Mouse (Mus musculus): ENCODE measurements around the gene Dynlrb1. TPM values are rescaled to one million over a fixed set of nuclear protein-coding genes. Genes with fewer than 3 reads are reported as not detected.

Dynlrb1 gene
- total and polyA plus RNA-seq, 2 experiments: 124 to 141 TPM

DNA sequence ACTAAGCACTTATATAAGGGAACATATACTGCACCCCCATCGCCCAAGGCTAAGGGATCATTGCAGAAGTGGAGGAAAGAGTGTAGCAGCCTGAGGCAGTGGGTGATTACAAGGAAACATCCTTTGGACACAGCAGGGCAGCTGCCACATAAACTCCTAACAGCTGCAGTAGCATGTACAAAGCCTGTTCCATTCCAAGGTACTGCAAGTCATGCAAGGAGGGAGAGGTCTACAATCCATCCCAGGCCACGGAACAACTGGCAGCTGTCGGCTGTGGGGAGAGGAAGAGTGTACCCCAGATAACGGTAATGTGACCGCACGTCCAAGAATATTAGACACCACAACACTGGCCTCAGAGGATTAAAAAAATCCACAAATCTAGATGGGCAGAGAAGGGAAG, 29.2 kb downstream of the Dynlrb1 start:
- peaks cover 3% of the 10 kb centered on the region; the same call in 1 of the 2 replicates for H3K4me1 ChIP-seq (ENCODE audit: control insufficient read depth, insufficient read depth, low read length)
- TF ChIP-seq CTCF (IDR thresholded peaks at IDR 0.05; ENCODE audit: low read depth, low read length) (no peak), POLR2A (IDR thresholded peaks at IDR 0.05; ENCODE audit: extremely low read depth, insufficient read depth, low read length) (no peak)
- H3K79me2 ChIP-seq (ENCODE audit: control insufficient read depth, insufficient read depth, low read length): no peaks in the 10 kb centered on the region
- no peak overlapping the region for H3K27ac ChIP-seq (replicated peaks; ENCODE audit: insufficient read depth, low read depth, low read length)
- H3K36me3 ChIP-seq (ENCODE audit: control insufficient read depth, insufficient read depth, low read length): no peaks in the 10 kb centered on the region
- DNase-seq (ENCODE audit: extremely low read depth, low read depth, low spot score): no peak
- WGBS: 96% methylated on average over 6 of the region's 6 CpGs
- H3K4me3 ChIP-seq (ENCODE audit: insufficient read depth, low read depth, low read length): no peak overlapping the region
- no peak overlapping the region for H3K9ac ChIP-seq (ENCODE audit: low read depth, low read length)
- no peaks in the 10 kb centered on the region for H3K27me3 ChIP-seq (ENCODE audit: control insufficient read depth, insufficient read depth, low read length)

DNA sequence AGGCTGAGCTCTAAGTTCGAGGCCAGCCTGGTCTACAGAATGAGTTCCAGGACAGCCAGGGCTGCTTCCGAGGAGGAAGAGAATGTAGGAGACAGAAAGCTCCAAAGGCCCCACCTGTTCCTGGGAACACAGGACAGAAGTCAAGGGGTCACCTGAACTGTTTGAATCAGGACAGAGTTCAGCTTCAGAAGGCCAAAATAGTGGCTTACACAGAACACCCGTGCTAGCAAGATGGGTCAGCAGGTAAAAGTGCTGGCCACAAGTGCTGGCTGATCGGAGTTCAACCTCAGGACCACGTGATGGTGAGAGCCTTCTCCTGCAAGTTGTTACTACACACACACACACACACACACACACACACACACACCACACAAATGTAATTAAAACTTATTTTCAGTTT, 30.6 kb downstream of the Dynlrb1 start:
- DNase-seq (ENCODE audit: extremely low read depth, low read depth, low spot score): peak; percentile 95
- H3K36me3 ChIP-seq (ENCODE audit: control insufficient read depth, insufficient read depth, low read length): no peaks in the 10 kb centered on the region
- 25% methylated on average over 5 of the region's 5 CpGs for WGBS
- TF ChIP-seq CTCF (IDR thresholded peaks at IDR 0.05; ENCODE audit: low read depth, low read length) (no peak), POLR2A (IDR thresholded peaks at IDR 0.05; ENCODE audit: extremely low read depth, insufficient read depth, low read length) (no peak)
- H3K27ac ChIP-seq (replicated peaks; ENCODE audit: insufficient read depth, low read depth, low read length): no peak overlapping the region
- H3K79me2 ChIP-seq (ENCODE audit: control insufficient read depth, insufficient read depth, low read length): no peaks in the 10 kb centered on the region
- no peaks in the 10 kb centered on the region for H3K27me3 ChIP-seq (ENCODE audit: control insufficient read depth, insufficient read depth, low read length)
- H3K4me1 ChIP-seq (ENCODE audit: control insufficient read depth, insufficient read depth, low read length): peaks cover 3% of the 10 kb centered on the region; the same call in 1 of the 2 replicates
- no peak overlapping the region for H3K4me3 ChIP-seq (ENCODE audit: insufficient read depth, low read depth, low read length)
- H3K9ac ChIP-seq (ENCODE audit: low read depth, low read length): no peak overlapping the region

DNA sequence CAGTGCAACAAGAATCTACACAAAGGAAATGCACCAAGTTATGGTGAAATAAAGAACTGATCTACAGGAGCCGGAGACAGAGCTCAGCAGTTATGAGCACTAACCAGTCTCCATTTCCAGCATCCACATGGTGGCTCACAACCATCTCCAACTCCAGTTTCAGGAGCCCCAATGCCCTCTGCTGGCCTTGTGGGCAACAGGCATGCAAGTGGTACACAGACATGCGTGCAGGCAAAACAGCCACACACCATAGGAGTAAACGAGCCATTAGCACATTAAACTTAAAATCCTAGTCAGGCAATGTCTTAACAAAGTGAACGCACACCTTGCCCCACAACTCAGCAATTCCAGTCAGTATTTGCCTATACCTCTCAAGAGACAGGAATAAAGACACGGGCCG, 35.6 kb downstream of the Dynlrb1 start:
- H3K27ac ChIP-seq (replicated peaks; ENCODE audit: insufficient read depth, low read depth, low read length): no peak overlapping the region
- H3K9ac ChIP-seq (ENCODE audit: low read depth, low read length): no peak overlapping the region
- peak; percentile 44 for DNase-seq (ENCODE audit: extremely low read depth, low read depth, low spot score)
- H3K79me2 ChIP-seq (ENCODE audit: control insufficient read depth, insufficient read depth, low read length): no peaks in the 10 kb centered on the region
- H3K4me3 ChIP-seq (ENCODE audit: insufficient read depth, low read depth, low read length): no peak overlapping the region
- H3K27me3 ChIP-seq (ENCODE audit: control insufficient read depth, insufficient read depth, low read length): no peaks in the 10 kb centered on the region
- 93% methylated on average over 6 of the region's 6 CpGs for WGBS
- TF ChIP-seq POLR2A (IDR thresholded peaks at IDR 0.05; ENCODE audit: extremely low read depth, insufficient read depth, low read length): no peak
- TF ChIP-seq CTCF (IDR thresholded peaks at IDR 0.05; ENCODE audit: low read depth, low read length): peak; percentile 72
- H3K36me3 ChIP-seq (ENCODE audit: control insufficient read depth, insufficient read depth, low read length): no peaks in the 10 kb centered on the region
- H3K4me1 ChIP-seq (ENCODE audit: control insufficient read depth, insufficient read depth, low read length): peaks cover 2% of the 10 kb centered on the region

DNA sequence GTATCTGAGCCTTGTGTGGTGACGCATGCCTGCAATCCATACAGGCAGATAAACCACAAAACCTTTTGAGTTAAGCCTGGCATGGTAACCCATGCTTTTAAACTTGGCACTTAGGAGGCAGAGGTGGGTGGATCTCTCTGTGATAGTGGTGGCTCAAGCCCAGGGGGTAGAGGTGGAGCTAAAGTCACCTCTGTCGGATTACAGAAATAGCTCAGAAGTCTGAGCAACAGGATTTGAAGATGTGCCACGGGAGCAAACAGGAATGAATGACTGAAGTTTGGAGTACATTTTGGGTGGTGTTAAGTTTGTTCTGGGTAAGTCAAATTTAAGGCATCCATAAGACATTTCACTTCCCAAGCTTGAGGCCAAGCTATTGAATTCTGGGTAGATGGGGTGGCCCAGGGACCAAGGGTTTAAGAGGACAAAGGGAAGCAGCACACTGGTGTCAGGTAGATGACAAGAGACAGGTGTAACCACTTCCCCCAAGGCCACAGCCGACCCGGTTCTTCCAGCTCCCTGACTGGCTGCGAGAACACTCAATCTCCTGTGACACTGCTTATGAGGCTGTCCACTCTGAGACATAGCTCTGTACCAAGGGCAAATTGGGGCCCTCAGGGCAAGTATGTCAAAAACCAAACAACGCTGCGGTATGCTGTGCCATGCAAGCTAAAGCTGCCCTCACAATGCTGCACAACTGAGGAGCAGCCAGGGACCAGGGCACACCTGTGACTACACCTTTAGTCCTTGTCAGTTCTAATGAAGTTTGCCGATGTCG, 36.2 kb downstream of the Dynlrb1 start:
- no peaks in the 10 kb centered on the region for H3K27me3 ChIP-seq (ENCODE audit: control insufficient read depth, insufficient read depth, low read length)
- H3K36me3 ChIP-seq (ENCODE audit: control insufficient read depth, insufficient read depth, low read length): no peaks in the 10 kb centered on the region
- peaks cover 7% of the 10 kb centered on the region for H3K4me1 ChIP-seq (ENCODE audit: control insufficient read depth, insufficient read depth, low read length)
- H3K79me2 ChIP-seq (ENCODE audit: control insufficient read depth, insufficient read depth, low read length): no peaks in the 10 kb centered on the region
- TF ChIP-seq CTCF (IDR thresholded peaks at IDR 0.05; ENCODE audit: low read depth, low read length) (no peak), POLR2A (IDR thresholded peaks at IDR 0.05; ENCODE audit: extremely low read depth, insufficient read depth, low read length) (no peak)
- no peak overlapping the region for H3K4me3 ChIP-seq (ENCODE audit: insufficient read depth, low read depth, low read length)
- DNase-seq (ENCODE audit: extremely low read depth, low read depth, low spot score): peak; percentile 72
- 64% methylated on average over 10 of the region's 10 CpGs for WGBS
- no peak overlapping the region for H3K27ac ChIP-seq (replicated peaks; ENCODE audit: insufficient read depth, low read depth, low read length)
- no peak overlapping the region for H3K9ac ChIP-seq (ENCODE audit: low read depth, low read length)

DNA sequence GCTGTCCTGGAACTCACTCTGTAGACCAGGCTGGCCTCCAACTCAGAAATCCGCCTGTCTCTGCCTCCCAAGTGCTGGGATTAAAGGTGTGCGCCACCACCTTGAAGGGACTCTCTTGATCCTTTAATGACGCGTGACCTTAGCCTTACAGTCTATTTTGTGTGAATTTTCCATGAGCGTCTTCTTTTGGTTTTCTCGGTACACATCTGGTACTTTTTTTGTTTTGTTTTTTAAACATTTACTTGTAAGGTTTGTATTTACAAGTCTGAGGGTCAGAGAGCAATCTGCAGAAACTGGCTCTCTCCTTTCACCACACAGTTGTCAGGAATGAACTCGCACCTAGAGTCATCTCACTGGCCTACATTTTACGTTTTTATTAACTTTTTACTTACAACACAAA, 37.3 kb downstream of the Dynlrb1 start:
- H3K36me3 ChIP-seq (ENCODE audit: control insufficient read depth, insufficient read depth, low read length): no peaks in the 10 kb centered on the region
- 85% methylated on average over 8 of the region's 8 CpGs for WGBS
- peak; percentile 43 for DNase-seq (ENCODE audit: extremely low read depth, low read depth, low spot score)

DNA sequence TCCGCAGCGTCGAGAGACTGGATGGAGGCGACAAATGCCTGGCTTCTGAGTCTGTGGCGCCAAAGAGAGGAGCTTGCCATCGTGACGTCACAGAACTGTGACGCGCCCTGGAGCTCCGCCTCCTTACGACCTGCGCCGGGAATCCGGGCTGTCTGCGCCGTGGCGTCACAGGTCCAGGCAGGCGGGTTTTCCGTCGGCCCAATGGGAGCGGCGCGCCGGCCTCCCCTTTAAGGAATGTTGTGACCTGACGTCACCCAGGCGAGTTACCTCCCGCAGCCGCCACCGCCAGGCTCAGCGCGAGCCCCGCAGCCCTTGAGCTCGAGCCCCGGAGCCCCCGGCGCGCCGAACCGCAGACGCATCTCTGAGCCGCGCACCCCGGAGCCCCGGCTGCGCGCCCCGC, 39.9 kb downstream of the Dynlrb1 start, which contains the start of gene Map1lc3a:
TSS of gene Map1lc3a (plus strand) at position 103 of the 400 bp plus-strand sequence.
- Histone ChIP-seq H3K27me3 (ENCODE audit: control insufficient read depth, insufficient read depth, low read length) (no peaks in the 10 kb centered on the region), H3K9ac (ENCODE audit: low read depth, low read length) (peak within 1 kb of the TSS; percentile 96), H3K4me1 (ENCODE audit: control insufficient read depth, insufficient read depth, low read length) (peaks cover 13% of the 10 kb centered on the region), H3K4me3 (ENCODE audit: insufficient read depth, low read depth, low read length) (peak within 1 kb of the TSS; percentile 96), H3K79me2 (ENCODE audit: control insufficient read depth, insufficient read depth, low read length) (no peaks in the 10 kb centered on the region), H3K27ac (replicated peaks; ENCODE audit: insufficient read depth, low read depth, low read length) (peak within 1 kb of the TSS; percentile 85), H3K36me3 (ENCODE audit: control insufficient read depth, insufficient read depth, low read length) (no peaks in the 10 kb centered on the region)
- 2% methylated on average over 47 of the region's 47 CpGs for WGBS
- DNase-seq (ENCODE audit: extremely low read depth, low read depth, low spot score): peak; percentile 76
- TF ChIP-seq CTCF (IDR thresholded peaks at IDR 0.05; ENCODE audit: low read depth, low read length) (no peak), POLR2A (IDR thresholded peaks at IDR 0.05; ENCODE audit: extremely low read depth, insufficient read depth, low read length) (no peak; the same call in 1 of the 2 replicates)

More for the DNA sequence above, 37.3 kb downstream of the Dynlrb1 start:
- no peak overlapping the region for H3K27ac ChIP-seq (replicated peaks; ENCODE audit: insufficient read depth, low read depth, low read length)
- TF ChIP-seq POLR2A (IDR thresholded peaks at IDR 0.05; ENCODE audit: extremely low read depth, insufficient read depth, low read length) (no peak), CTCF (IDR thresholded peaks at IDR 0.05; ENCODE audit: low read depth, low read length) (no peak)
- no peak overlapping the region for H3K4me3 ChIP-seq (ENCODE audit: insufficient read depth, low read depth, low read length)
- no peaks in the 10 kb centered on the region for H3K79me2 ChIP-seq (ENCODE audit: control insufficient read depth, insufficient read depth, low read length)
- peaks cover 11% of the 10 kb centered on the region for H3K4me1 ChIP-seq (ENCODE audit: control insufficient read depth, insufficient read depth, low read length)
- H3K9ac ChIP-seq (ENCODE audit: low read depth, low read length): no peak overlapping the region
- H3K27me3 ChIP-seq (ENCODE audit: control insufficient read depth, insufficient read depth, low read length): no peaks in the 10 kb centered on the region

All from liver, adult 2 months (tissue).